Mouse (Mus musculus): ENCODE data around the gene Hoxb3. TPM values are rescaled to one million over a fixed set of nuclear protein-coding genes. Genes with fewer than 3 reads are reported as not detected.

The Hoxb3 gene
- polyA plus RNA-seq, 1 experiment from 2014 or later, result 21.2 TPM

GRCm38 (mm10) chr11:96298895-96299667 lies 24.0 kb upstream of the Hoxb3 start:
- Histone ChIP-seq H3K9ac (peak overlapping the region; percentile 100), H3K9me3 (no peaks in the 10 kb centered on the region), H3K36me3 (peaks cover 18% of the 10 kb centered on the region), H3K27ac (peak overlapping the region; percentile 99), H3K4me3 (peak overlapping the region; percentile 99), H3K4me1 (peaks cover 40% of the 10 kb centered on the region), H3K4me2 (replicated peaks) (peak overlapping the region; percentile 100), H3K27me3 (replicated peaks) (no peaks in the 10 kb centered on the region)
- WGBS, result under 1% methylated on average over 66 of the region's 66 CpGs
- no peak for ATAC-seq (ENCODE audit: low FRiP score, low read depth)

GRCm38 (mm10) chr11:96299781-96300180 lies 23.3 kb upstream of the Hoxb3 start:
- H3K27ac ChIP-seq, result peak overlapping the region; percentile 99

GRCm38 (mm10) chr11:96300354-96301063 lies 22.6 kb upstream of the Hoxb3 start:
- no peaks in the 10 kb centered on the region for H3K27me3 ChIP-seq (replicated peaks)
- H3K4me2 ChIP-seq (replicated peaks), result peak overlapping the region; percentile 100
- ATAC-seq (ENCODE audit: low FRiP score, low read depth), result no peak
- no peaks in the 10 kb centered on the region for H3K9me3 ChIP-seq
- peak overlapping the region; percentile 99 for H3K27ac ChIP-seq
- H3K36me3 ChIP-seq, result peaks cover 24% of the 10 kb centered on the region
- H3K9ac ChIP-seq, result peak overlapping the region; percentile 100
- peak overlapping the region; percentile 99 for H3K4me3 ChIP-seq
- peaks cover 40% of the 10 kb centered on the region for H3K4me1 ChIP-seq
- WGBS, result under 1% methylated on average over 35 of the region's 35 CpGs

More at GRCm38 (mm10) chr11:96299781-96300180, 23.3 kb upstream of the Hoxb3 start:
- Histone ChIP-seq H3K4me1 (peaks cover 40% of the 10 kb centered on the region), H3K27me3 (replicated peaks) (no peaks in the 10 kb centered on the region), H3K9ac (peak overlapping the region; percentile 100), H3K4me3 (peak overlapping the region; percentile 99), H3K36me3 (peaks cover 18% of the 10 kb centered on the region), H3K9me3 (no peaks in the 10 kb centered on the region), H3K4me2 (replicated peaks) (peak overlapping the region; percentile 100)
- ATAC-seq (ENCODE audit: low FRiP score, low read depth), result no peak
- WGBS, result under 1% methylated on average over 9 of the region's 9 CpGs

- H3K9ac ChIP-seq, result peak overlapping the region; percentile 100
- no peaks in the 10 kb centered on the region for H3K9me3 ChIP-seq
- peak overlapping the region; percentile 99 for H3K27ac ChIP-seq
- H3K27me3 ChIP-seq (replicated peaks), result no peaks in the 10 kb centered on the region
- 2% methylated on average over 10 of the region's 10 CpGs for WGBS
- H3K4me3 ChIP-seq, result peak overlapping the region; percentile 99
- ATAC-seq (ENCODE audit: low FRiP score, low read depth), result no peak
- H3K4me2 ChIP-seq (replicated peaks), result peak overlapping the region; percentile 100
- H3K4me1 ChIP-seq, result peaks cover 43% of the 10 kb centered on the region
- peaks cover 26% of the 10 kb centered on the region for H3K36me3 ChIP-seq
These were observed 22.1 kb upstream of the Hoxb3 start for GRCm38 (mm10) chr11:96301064-96301431.

- Histone ChIP-seq H3K4me3 (peak overlapping the region; percentile 99), H3K36me3 (peaks cover 26% of the 10 kb centered on the region), H3K9ac (peak overlapping the region; percentile 100), H3K27ac (peak overlapping the region; percentile 99), H3K4me2 (replicated peaks) (peak overlapping the region; percentile 100), H3K27me3 (replicated peaks) (no peaks in the 10 kb centered on the region), H3K9me3 (no peaks in the 10 kb centered on the region), H3K4me1 (peaks cover 45% of the 10 kb centered on the region)
- 1% methylated on average over 15 of the region's 15 CpGs for WGBS
- ATAC-seq (ENCODE audit: low FRiP score, low read depth), result no peak
These were observed 21.3 kb upstream of the Hoxb3 start for GRCm38 (mm10) chr11:96301837-96302236.

GRCm38 (mm10) chr11:96302381-96303150 lies 20.6 kb upstream of the Hoxb3 start:
- H3K27me3 ChIP-seq (replicated peaks), result no peaks in the 10 kb centered on the region
- H3K9ac ChIP-seq, result peak overlapping the region; percentile 100

GRCm38 (mm10) chr11:96303151-96304099 lies 19.7 kb upstream of the Hoxb3 start, which contains the start of gene Hoxb5:
Gene Hoxb5 (plus strand): TSS chr11:96303336.
- H3K9me3 ChIP-seq, result no peaks in the 10 kb centered on the region
- H3K27ac ChIP-seq, result peak within 1 kb of the TSS; percentile 99
- peak; percentile 55 for ATAC-seq (ENCODE audit: low FRiP score, low read depth)
- peak within 1 kb of the TSS; percentile 100 for H3K9ac ChIP-seq
- peak within 1 kb of the TSS; percentile 99 for H3K4me3 ChIP-seq
- peak within 1 kb of the TSS; percentile 100 for H3K4me2 ChIP-seq (replicated peaks)
- H3K27me3 ChIP-seq (replicated peaks), result no peaks in the 10 kb centered on the region
- H3K36me3 ChIP-seq, result peaks cover 26% of the 10 kb centered on the region
- peaks cover 48% of the 10 kb centered on the region for H3K4me1 ChIP-seq
- under 1% methylated on average over 69 of the region's 69 CpGs for WGBS

More at GRCm38 (mm10) chr11:96302381-96303150, 20.6 kb upstream of the Hoxb3 start:
- 3% methylated on average over 23 of the region's 23 CpGs for WGBS
- Histone ChIP-seq H3K4me2 (replicated peaks) (peak overlapping the region; percentile 100), H3K27ac (peak overlapping the region; percentile 99), H3K9me3 (no peaks in the 10 kb centered on the region), H3K4me1 (peaks cover 47% of the 10 kb centered on the region), H3K36me3 (peaks cover 26% of the 10 kb centered on the region), H3K4me3 (peak overlapping the region; percentile 99)
- no peak for ATAC-seq (ENCODE audit: low FRiP score, low read depth)

- Histone ChIP-seq H3K9me3 (no peaks in the 10 kb centered on the region), H3K36me3 (peaks cover 26% of the 10 kb centered on the region), H3K9ac (peak overlapping the region; percentile 100), H3K4me1 (peaks cover 60% of the 10 kb centered on the region), H3K4me2 (replicated peaks) (peak overlapping the region; percentile 100), H3K4me3 (peak overlapping the region; percentile 99), H3K27ac (peak overlapping the region; percentile 99), H3K27me3 (replicated peaks) (no peaks in the 10 kb centered on the region)
- under 1% methylated on average over 38 of the region's 38 CpGs for WGBS
- ATAC-seq (ENCODE audit: low FRiP score, low read depth), result no peak
These were observed 18.5 kb upstream of the Hoxb3 start for GRCm38 (mm10) chr11:96304381-96305195.

GRCm38 (mm10) chr11:96305505-96306182 lies 17.5 kb upstream of the Hoxb3 start:
- peak overlapping the region; percentile 99 for H3K4me3 ChIP-seq
- peaks cover 24% of the 10 kb centered on the region for H3K36me3 ChIP-seq
- 12% methylated on average over 6 of the region's 6 CpGs for WGBS
- H3K27me3 ChIP-seq (replicated peaks), result no peaks in the 10 kb centered on the region
- H3K9ac ChIP-seq, result peak overlapping the region; percentile 100
- no peaks in the 10 kb centered on the region for H3K9me3 ChIP-seq
- no peak for ATAC-seq (ENCODE audit: low FRiP score, low read depth)
- H3K4me2 ChIP-seq (replicated peaks), result peak overlapping the region; percentile 100
- H3K27ac ChIP-seq, result peak overlapping the region; percentile 99
- H3K4me1 ChIP-seq, result peaks cover 61% of the 10 kb centered on the region
